Mouse (Mus musculus) G1E (cell line): ENCODE measurements around the gene Zkscan14.

ENCODE experiments used
- CTCF ChIP-seq: IDR thresholded peaks from 2 replicates; pipeline ENCODE4 v1.5.1; 2012; ENCODE audit warnings: low read depth, low read length, inconsistent platforms, mixed read lengths
- POLR2AphosphoS5 ChIP-seq: IDR thresholded peaks from 2 replicates; pipeline ENCODE4 v1.6.1; 2012; ENCODE audit warnings: low read depth, low read length, inconsistent platforms; ENCODE audit not compliant: insufficient replicate concordance

DNA sequence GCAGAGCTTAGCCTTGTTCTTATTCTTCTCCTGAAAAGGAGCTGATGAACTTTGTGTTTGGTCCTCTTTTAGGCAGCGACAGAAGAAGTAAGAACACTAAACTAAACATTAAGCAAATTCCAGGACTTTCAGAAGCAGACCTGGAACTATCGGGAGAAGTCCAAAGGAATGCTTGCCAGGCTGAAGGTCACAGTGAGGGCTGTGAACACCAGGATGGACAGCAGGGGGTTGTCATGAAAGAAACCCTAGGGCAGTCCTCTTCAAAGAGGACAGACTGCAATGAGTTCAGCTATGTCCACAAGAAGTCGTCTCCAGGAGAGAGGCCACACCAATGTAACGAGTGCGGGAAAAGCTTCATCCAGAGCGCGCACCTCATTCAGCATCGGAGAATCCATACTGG lies 18.3 kb upstream of the Zkscan14 start:
- TF ChIP-seq POLR2AphosphoS5 (no peak), CTCF (no peak)
